In the genomic region with DNA sequence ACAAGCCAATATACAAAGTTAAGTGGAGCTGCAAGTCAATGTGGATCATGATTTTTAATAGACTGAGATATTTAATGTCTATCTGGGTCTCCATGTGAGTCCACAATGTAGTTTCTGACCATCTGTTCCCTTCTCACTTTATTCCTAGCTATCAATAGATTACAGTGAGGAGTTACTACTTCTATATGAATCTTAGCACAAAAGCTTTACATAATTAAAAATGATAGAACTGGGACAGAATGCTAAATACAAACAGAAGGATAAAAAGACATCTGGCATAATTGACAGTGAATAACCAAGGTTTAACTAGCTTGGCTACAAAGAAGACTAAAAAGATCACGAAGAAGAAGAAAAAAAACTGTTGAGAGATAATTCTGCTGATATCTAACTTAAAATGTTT, we compare ENCODE assay signal across 21 mouse cellular contexts.
DNase-seq lines count a peak whose midpoint lies in the region; ATAC-seq lines count a peak whose summit lies in the region.
"Had no signal": no experiment of that assay in that cellular context is flagged by ENCODE, and none has a peak within 500 bp of the region (broad histone marks: within the 10 kb centered on the region; RNA-seq: fewer than 3 reads in every experiment).

No protein-coding gene starts in this region.

- H3K4me1 ChIP-seq in forebrain, embryonic 13.5 days: no peaks in the 10 kb centered on the region
- H3K4me1 ChIP-seq in forebrain, embryonic 16.5 days (replicated peaks; ENCODE audit: control insufficient read depth, insufficient read depth, low read length): no peaks in the 10 kb centered on the region
- H3K4me1 ChIP-seq in midbrain, embryonic 12.5 days: no peaks in the 10 kb centered on the region
- H3K4me1 ChIP-seq in midbrain, embryonic 13.5 days (replicated peaks): no peaks in the 10 kb centered on the region
- H3K4me1 ChIP-seq: forebrain, embryonic 10.5 days; hindbrain, embryonic 12.5 days; hindbrain, embryonic 15.5 days had no signal

- ATAC-seq in forebrain, embryonic 13.5 days: peak; percentile 33; the same call in 1 of the 2 replicates
- ATAC-seq in forebrain, embryonic 16.5 days: no peak
- ATAC-seq in midbrain, embryonic 12.5 days (ENCODE audit: low FRiP score, low read depth): 0 out of 2 replicates have a peak, but pooled peaks have one; percentile 23
- no peak for ATAC-seq in midbrain, embryonic 13.5 days
- ATAC-seq: activated CD4-positive, CD25-positive, alpha-beta regulatory T cell, adult 4 months; forebrain, postnatal 0 days; inflammation-experienced regulatory T-cells, adult 6 months had no signal

- H3K27ac ChIP-seq in forebrain, embryonic 13.5 days: no peak overlapping the region
- H3K27ac ChIP-seq in forebrain, embryonic 16.5 days (ENCODE audit: low read length): no peak overlapping the region
- no peak overlapping the region for H3K27ac ChIP-seq in midbrain, embryonic 12.5 days (replicated peaks)
- H3K27ac ChIP-seq in midbrain, embryonic 13.5 days: no peak overlapping the region
- H3K27ac ChIP-seq: forebrain, embryonic 10.5 days; gastrocnemius, adult 2 months; hindbrain, embryonic 12.5 days; hindbrain, embryonic 15.5 days had no signal

- no peaks in the 10 kb centered on the region for H3K27me3 ChIP-seq in forebrain, embryonic 13.5 days
- no peaks in the 10 kb centered on the region for H3K27me3 ChIP-seq in forebrain, embryonic 16.5 days (replicated peaks; ENCODE audit: control insufficient read depth, insufficient read depth, low read length)
- H3K27me3 ChIP-seq in midbrain, embryonic 12.5 days: no peaks in the 10 kb centered on the region
- no peaks in the 10 kb centered on the region for H3K27me3 ChIP-seq in midbrain, embryonic 13.5 days
- H3K27me3 ChIP-seq: hindbrain, embryonic 12.5 days; hindbrain, embryonic 15.5 days had no signal

- H3K4me3 ChIP-seq in forebrain, embryonic 13.5 days: no peak overlapping the region
- no peak overlapping the region for H3K4me3 ChIP-seq in forebrain, embryonic 16.5 days (replicated peaks; ENCODE audit: low read length)
- no peak overlapping the region for H3K4me3 ChIP-seq in midbrain, embryonic 12.5 days
- H3K4me3 ChIP-seq in midbrain, embryonic 13.5 days (replicated peaks): no peak overlapping the region
- H3K4me3 ChIP-seq: forebrain, embryonic 10.5 days; gastrocnemius, adult 2 months; hindbrain, embryonic 12.5 days; hindbrain, embryonic 15.5 days had no signal

- WGBS in forebrain, embryonic 13.5 days: 65% methylated on average over 1 of the region's 1 CpGs
- WGBS in forebrain, embryonic 16.5 days: 21% methylated on average over 1 of the region's 1 CpGs
- whole genome bisulfite sequencing in midbrain, embryonic 12.5 days: 76% methylated on average over 1 of the region's 1 CpGs
- WGBS in midbrain, embryonic 13.5 days: 50% methylated on average over 1 of the region's 1 CpGs

- peak; percentile 63 for DNase-seq in retina, embryonic 14.5 days (ENCODE audit: low spot score)
- no peak for DNase-seq in right cerebral cortex, postnatal 36 days (ENCODE audit: low spot score in 2 of 2)
- DNase-seq in kidney, adult 18-20 months: no peak
- DNase-seq: adrenal gland, postnatal 10 days; cerebellum, adult 18-20 months; cerebellum, adult 9-10 months; cerebellum, postnatal 14 days; forebrain, postnatal 0 days; gastrocnemius, adult 2 months; gastrocnemius, postnatal 14 days; heart, adult 11 months had no signal

- H3K9ac ChIP-seq in forebrain, embryonic 13.5 days: no peak overlapping the region
- H3K9ac ChIP-seq in forebrain, embryonic 16.5 days (replicated peaks; ENCODE audit: low read depth, low read length): no peak overlapping the region
- no peak overlapping the region for H3K9ac ChIP-seq in midbrain, embryonic 12.5 days (replicated peaks)
- no peak overlapping the region for H3K9ac ChIP-seq in midbrain, embryonic 13.5 days (replicated peaks)
- H3K9ac ChIP-seq: forebrain, postnatal 0 days; hindbrain, embryonic 12.5 days; hindbrain, embryonic 15.5 days had no signal

- no peak overlapping the region for H3K4me2 ChIP-seq in forebrain, embryonic 13.5 days
- H3K4me2 ChIP-seq in forebrain, embryonic 16.5 days (ENCODE audit: low read length): no peak overlapping the region
- no peak overlapping the region for H3K4me2 ChIP-seq in midbrain, embryonic 12.5 days (replicated peaks)
- no peak overlapping the region for H3K4me2 ChIP-seq in midbrain, embryonic 13.5 days (replicated peaks)
- H3K4me2 ChIP-seq: heart, embryonic 11.5 days; hindbrain, embryonic 12.5 days; hindbrain, embryonic 15.5 days had no signal

- H3K9me3 ChIP-seq in forebrain, embryonic 13.5 days (replicated peaks): no peaks in the 10 kb centered on the region
- no peaks in the 10 kb centered on the region for H3K9me3 ChIP-seq in forebrain, embryonic 16.5 days (ENCODE audit: control insufficient read depth, low read length)
- H3K9me3 ChIP-seq in midbrain, embryonic 12.5 days: no peaks in the 10 kb centered on the region
- H3K9me3 ChIP-seq in midbrain, embryonic 13.5 days: no peaks in the 10 kb centered on the region
- H3K9me3 ChIP-seq: forebrain, embryonic 10.5 days; hindbrain, embryonic 12.5 days; hindbrain, embryonic 15.5 days had no signal

- H3K36me3 ChIP-seq in forebrain, embryonic 13.5 days (ENCODE audit: poor library complexity, severe bottlenecking): no peaks in the 10 kb centered on the region
- no peaks in the 10 kb centered on the region for H3K36me3 ChIP-seq in forebrain, embryonic 16.5 days (ENCODE audit: control insufficient read depth, insufficient read depth)
- H3K36me3 ChIP-seq in midbrain, embryonic 12.5 days: no peaks in the 10 kb centered on the region
- H3K36me3 ChIP-seq in midbrain, embryonic 13.5 days: no peaks in the 10 kb centered on the region
- H3K36me3 ChIP-seq: forebrain, embryonic 10.5 days; hindbrain, embryonic 12.5 days; hindbrain, embryonic 15.5 days had no signal

Comparison
In these comparisons a context has a peak if more than half of its experiments do, and no peak if none do; other contexts are left out.
1. ATAC-seq: peak in forebrain, embryonic 13.5 days (single experiment) and midbrain, embryonic 12.5 days (single experiment); none in forebrain, embryonic 16.5 days (single experiment) and midbrain, embryonic 13.5 days (single experiment).